Mouse (Mus musculus) C2C12 (cell line): ENCODE measurements around the gene Ckm.

ENCODE experiments used
- CTCF ChIP-seq: IDR thresholded peaks from one replicate; pipeline ENCODE4 v1.5.1; 2011; ENCODE audit not compliant: control insufficient read depth, insufficient read depth, insufficient read length
- USF1 ChIP-seq: IDR thresholded peaks from one replicate; pipeline ENCODE4 v1.6.1; 2011; ENCODE audit warnings: low read depth, mild to moderate bottlenecking, control low read depth, moderate library complexity

- TF ChIP-seq CTCF (no peak), USF1 (no peak)
Measured at GRCm38 (mm10) chr7:19466602-19467145, 62.1 kb downstream of the Ckm start.
